Mouse (Mus musculus) cortical plate, adult 2 months (tissue): ENCODE measurements at regions not wholly inside any gene's neighbourhood (a gene's known extent, or its start where the extent isn't known, plus 50 kb on each side); places are given as distances from the start of the nearest gene placed in this dataset.

Experiments
- H3K27ac ChIP-seq: fragments of 200-500 bp; 2 replicates; pipeline ENCODE4 v1.5.1; 2012; ENCODE audit warnings: low read length, control low read depth, inconsistent platforms; ENCODE audit not compliant: insufficient read depth
- H3K4me1 ChIP-seq: fragments of 200-500 bp; 2 replicates; pipeline ENCODE4 v1.6.1; 2011; ENCODE audit warnings: low read length; ENCODE audit not compliant: control insufficient read depth, insufficient read depth
- H3K4me3 ChIP-seq: fragments of 200-500 bp; 2 replicates; pipeline ENCODE4 v1.5.1; 2011; ENCODE audit warnings: mild to moderate bottlenecking, low read length, control low read depth; ENCODE audit not compliant: insufficient read depth
- CTCF ChIP-seq: fragments of 200-500 bp; IDR thresholded peaks from 2 replicates; pipeline ENCODE4 v1.5.1; 2011; ENCODE audit warnings: mild to moderate bottlenecking, control low read depth, low read length; ENCODE audit not compliant: insufficient read depth; ENCODE audit errors: extremely low read depth
- POLR2A ChIP-seq: fragments of 200-500 bp; IDR thresholded peaks from 2 replicates; pipeline ENCODE4 v1.6.1; 2011; ENCODE audit warnings: mild to moderate bottlenecking, low read length, control low read depth; ENCODE audit not compliant: insufficient read depth; ENCODE audit errors: extremely low read depth

GRCm38 (mm10) chr4:131417159-131417748 is 420.8 kb downstream of the Ptpru start:
- TF ChIP-seq POLR2A (no peak), CTCF (no peak)
- no peaks in the 10 kb centered on the region for H3K4me1 ChIP-seq

DNA sequence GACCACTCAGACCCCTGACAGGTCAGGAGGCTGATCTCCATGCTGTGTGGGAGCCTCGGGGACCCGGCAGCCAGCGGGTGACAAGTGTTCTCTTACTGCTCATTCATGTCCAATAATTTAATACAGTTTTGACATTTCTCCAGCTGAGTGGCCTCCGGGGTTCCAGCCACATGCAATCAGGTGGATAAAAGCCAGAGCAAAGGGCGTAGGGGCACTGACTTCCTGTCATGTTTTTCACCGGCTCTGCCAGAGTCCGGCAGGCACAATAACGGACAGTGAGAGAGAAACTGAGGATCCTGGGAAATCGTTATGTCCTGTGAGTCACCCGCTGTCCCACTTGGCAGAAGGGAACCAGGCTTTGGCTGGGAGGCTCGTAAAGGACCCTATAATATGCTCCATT is 412.8 kb downstream of the Ptpru start:
- no peak for TF ChIP-seq CTCF
- no peak for TF ChIP-seq POLR2A
- Histone ChIP-seq H3K4me3 (no peak overlapping the region), H3K27ac (no peak overlapping the region), H3K4me1 (peaks cover 3% of the 10 kb centered on the region; the same call in 1 of the 2 replicates)

More at GRCm38 (mm10) chr4:131417159-131417748, 420.8 kb downstream of the Ptpru start:
- no peak overlapping the region for H3K4me3 ChIP-seq
- H3K27ac ChIP-seq, result no peak overlapping the region

DNA sequence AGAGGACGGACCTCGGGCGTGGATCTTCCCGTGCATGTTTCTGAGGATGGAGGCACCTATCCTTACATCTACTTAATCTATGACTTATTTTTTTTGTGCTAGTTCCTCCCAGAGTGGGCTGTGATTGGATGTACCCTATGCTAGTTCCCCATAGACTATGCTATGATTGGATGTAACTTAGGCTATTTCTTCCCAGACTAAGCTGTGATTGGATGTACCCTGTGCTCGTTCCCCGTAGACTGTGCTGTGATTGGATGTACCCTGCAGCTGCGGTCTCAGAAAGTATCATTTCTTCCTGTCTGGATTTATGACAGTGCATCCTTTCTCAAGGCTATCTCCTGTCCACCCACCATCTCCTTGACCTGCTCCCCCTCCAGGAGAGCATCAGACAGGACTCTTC is 410.2 kb downstream of the Ptpru start:
- H3K4me3 ChIP-seq, result no peak overlapping the region
- no peak for TF ChIP-seq CTCF
- no peak for TF ChIP-seq POLR2A
- H3K4me1 ChIP-seq, result peaks cover 3% of the 10 kb centered on the region; the same call in 1 of the 2 replicates
- no peak overlapping the region for H3K27ac ChIP-seq

DNA sequence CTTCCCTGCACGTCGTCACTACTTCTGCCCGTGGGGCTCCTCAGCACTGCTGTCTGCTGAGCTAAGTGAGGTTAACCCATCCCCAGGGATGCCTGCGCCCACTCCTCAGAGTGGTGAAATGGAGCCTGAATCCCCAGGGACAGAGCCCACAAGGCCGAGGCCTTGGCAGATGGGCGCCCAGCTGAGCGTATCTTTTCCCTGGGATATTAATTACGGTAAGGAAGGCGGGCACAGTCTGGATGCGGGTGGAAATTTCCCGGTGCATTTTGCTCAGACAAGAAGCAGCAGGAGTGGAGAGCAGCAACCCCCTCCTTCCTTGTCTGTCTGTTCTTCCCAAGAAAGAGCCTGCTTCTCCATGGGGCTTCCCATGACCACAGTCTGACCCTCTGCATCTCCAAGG is 408.7 kb downstream of the Ptpru start:
- H3K27ac ChIP-seq, result peak overlapping the region; percentile 51; the same call in 1 of the 2 replicates

GRCm38 (mm10) chr4:131430420-131430819 is 407.7 kb downstream of the Ptpru start:
- Histone ChIP-seq H3K4me1 (no peaks in the 10 kb centered on the region; the same call in 1 of the 2 replicates), H3K27ac (no peak overlapping the region), H3K4me3 (no peak overlapping the region)
- no peak for TF ChIP-seq CTCF
- TF ChIP-seq POLR2A, result no peak

More for the DNA sequence above, 408.7 kb downstream of the Ptpru start:
- Histone ChIP-seq H3K4me1 (peaks cover 1% of the 10 kb centered on the region; the same call in 1 of the 2 replicates), H3K4me3 (no peak overlapping the region)
- TF ChIP-seq POLR2A (no peak), CTCF (no peak)

GRCm38 (mm10) chr4:131431188-131431587 is 406.9 kb downstream of the Ptpru start:
- Histone ChIP-seq H3K4me3 (no peak overlapping the region), H3K4me1 (no peaks in the 10 kb centered on the region; the same call in 1 of the 2 replicates), H3K27ac (no peak overlapping the region)
- TF ChIP-seq CTCF (peak; percentile 98), POLR2A (no peak)

DNA sequence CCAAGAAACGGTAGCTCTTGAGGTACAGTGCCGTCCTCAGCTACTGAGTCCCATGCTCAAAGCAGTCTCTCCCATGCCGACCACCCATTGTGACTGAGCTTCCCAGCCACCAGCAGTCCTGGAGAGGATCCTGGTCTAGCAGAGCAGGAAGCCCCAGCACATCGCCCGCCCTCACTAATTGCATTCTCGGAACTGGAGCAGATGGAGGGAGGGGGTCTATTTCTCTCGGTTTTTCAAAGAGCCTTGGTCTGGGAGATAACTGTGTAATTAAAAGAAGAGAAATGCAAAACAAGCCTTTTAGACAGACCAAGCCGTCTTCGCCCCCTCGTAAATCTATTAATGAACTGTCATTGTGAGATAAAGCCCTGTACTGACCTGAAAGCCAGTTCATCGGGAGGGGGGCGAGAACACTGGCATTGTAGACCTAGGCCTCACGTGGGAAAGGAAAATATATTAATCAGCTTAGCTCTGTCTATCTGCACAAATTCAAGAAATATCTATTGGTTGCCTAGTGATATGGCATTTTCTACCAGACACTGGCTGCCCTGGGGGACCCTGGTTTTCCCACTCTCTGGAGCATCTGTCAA is 405.4 kb downstream of the Ptpru start:
- TF ChIP-seq CTCF (no peak), POLR2A (no peak)
- no peak overlapping the region for H3K27ac ChIP-seq

DNA sequence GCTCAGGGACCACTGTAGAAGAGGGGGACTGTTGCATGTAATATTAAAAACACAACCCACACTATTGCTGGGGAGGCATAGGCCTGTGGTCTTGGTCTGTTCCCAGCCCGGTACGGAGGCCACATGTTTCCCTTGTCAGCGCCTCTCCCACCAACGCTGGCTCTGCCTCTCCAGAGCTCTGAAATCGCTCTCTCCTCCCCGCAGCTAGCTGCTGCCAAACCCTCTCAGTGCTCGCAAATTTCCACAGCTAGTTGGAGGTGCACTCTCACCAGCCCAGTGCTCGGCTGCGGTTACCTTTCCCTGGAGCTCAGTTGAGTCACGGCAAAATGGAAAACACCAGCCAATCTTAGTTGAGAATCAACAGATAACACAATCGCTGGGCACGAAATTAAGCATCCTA is 402.9 kb downstream of the Ptpru start:
- Histone ChIP-seq H3K27ac (no peak overlapping the region), H3K4me3 (no peak overlapping the region), H3K4me1 (no peaks in the 10 kb centered on the region; the same call in 1 of the 2 replicates)
- TF ChIP-seq CTCF (no peak), POLR2A (no peak)

More for the DNA sequence above, 405.4 kb downstream of the Ptpru start:
- Histone ChIP-seq H3K4me3 (no peak overlapping the region), H3K4me1 (no peaks in the 10 kb centered on the region; the same call in 1 of the 2 replicates)

GRCm38 (mm10) chr4:131438403-131438802 is 399.7 kb downstream of the Ptpru start:
- no peak overlapping the region for H3K27ac ChIP-seq
- no peak overlapping the region for H3K4me3 ChIP-seq
- TF ChIP-seq POLR2A (no peak), CTCF (no peak)
- no peaks in the 10 kb centered on the region for H3K4me1 ChIP-seq

- H3K4me3 ChIP-seq, result no peak overlapping the region
- H3K27ac ChIP-seq, result no peak overlapping the region
- no peaks in the 10 kb centered on the region for H3K4me1 ChIP-seq
- TF ChIP-seq CTCF (no peak), POLR2A (no peak)
Measured at GRCm38 (mm10) chr4:131438883-131439282, 399.2 kb downstream of the Ptpru start.
